ENCODE assay signal across 12 mouse cellular contexts in the genomic region with DNA sequence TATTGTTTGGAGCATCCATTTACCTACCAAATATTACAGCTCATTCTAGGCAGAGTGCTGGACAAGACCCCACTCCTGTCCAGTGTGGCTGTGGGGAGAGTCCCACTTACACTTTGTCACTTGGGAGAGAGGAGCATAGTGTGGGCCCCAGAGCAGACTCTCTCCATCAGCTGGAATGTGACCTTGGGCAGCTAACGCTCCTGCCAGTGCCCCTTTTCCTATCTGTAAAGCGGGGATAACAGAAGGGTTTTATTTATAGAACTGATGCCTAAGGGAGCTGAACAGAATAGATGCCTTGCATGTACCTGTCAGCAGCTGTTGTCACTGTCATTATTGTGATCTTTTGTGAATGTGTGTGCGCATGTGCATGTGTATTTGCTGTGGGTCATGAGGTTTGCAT.
"Had no signal": no experiment of that assay in that cellular context is flagged by ENCODE, and none has a peak within 500 bp of the region (broad histone marks: within the 10 kb centered on the region; RNA-seq: fewer than 3 reads in every experiment).

No protein-coding gene starts in this region.

- H3K9me3 ChIP-seq: limb, embryonic 12.5 days; liver, embryonic 13.5 days; midbrain, embryonic 13.5 days had no signal

- H3K4me1 ChIP-seq: liver, embryonic 13.5 days had no signal

- H3K36me3 ChIP-seq: limb, embryonic 12.5 days; liver, embryonic 13.5 days; midbrain, embryonic 13.5 days had no signal

- H3K4me2 ChIP-seq: limb, embryonic 12.5 days; liver, embryonic 13.5 days; midbrain, embryonic 13.5 days had no signal

- H3K4me3 ChIP-seq: limb, embryonic 12.5 days; liver, embryonic 13.5 days; midbrain, embryonic 13.5 days had no signal

- DNase-seq: kidney, adult 9 months; liver; liver, embryonic 13.5 days; liver, postnatal 0 days; right cerebral cortex, adult 18-20 months; right cerebral cortex, postnatal 25 days; thymus, adult 18-20 months; thymus, postnatal 14 days had no signal

- H3K9ac ChIP-seq: limb, embryonic 12.5 days; liver, embryonic 13.5 days; liver, postnatal 0 days; midbrain, embryonic 13.5 days had no signal

- H3K27me3 ChIP-seq: limb, embryonic 12.5 days; liver, embryonic 13.5 days; midbrain, embryonic 13.5 days had no signal

- ATAC-seq: liver, postnatal 0 days; midbrain, embryonic 13.5 days had no signal

- H3K27ac ChIP-seq: kidney, postnatal 0 days; limb, embryonic 12.5 days; liver, embryonic 13.5 days; midbrain, embryonic 13.5 days; stomach, postnatal 0 days had no signal
